Mouse (Mus musculus) hindbrain, embryonic 12.5 days (tissue): ENCODE measurements at regions not wholly inside any gene's neighbourhood (a gene's known extent, or its start where the extent isn't known, plus 50 kb on each side); places are given as distances from the start of the nearest gene placed in this dataset.

Experiments
- ATAC-seq: fragments of 200-750 bp; cut with Nextera tagmentation; 2 replicates; pipeline ENCODE4 v1.8.0; 2017; ENCODE audit warnings: moderate TSS enrichment; ENCODE audit not compliant: low FRiP score
- H3K27ac ChIP-seq: fragments of 300-500 bp; sonication (generic); 2 replicates; pipeline ENCODE4 v1.5.1; 2016; ENCODE audit warnings: mild to moderate bottlenecking
- H3K27me3 ChIP-seq: fragments of 300-500 bp; sonication (generic); 2 replicates; pipeline ENCODE4 v1.6.1; 2016; ENCODE audit warnings: mild to moderate bottlenecking
- H3K36me3 ChIP-seq: fragments of 300-500 bp; sonication (generic); 2 replicates; pipeline ENCODE4 v1.6.1; 2016; ENCODE audit warnings: mild to moderate bottlenecking
- H3K4me1 ChIP-seq: fragments of 300-500 bp; sonication (generic); 2 replicates; pipeline ENCODE4 v1.6.1; 2016
- H3K4me2 ChIP-seq: fragments of 300-500 bp; sonication (generic); replicated peaks from 2 replicates; pipeline ENCODE4 v1.6.1; 2016; ENCODE audit warnings: mild to moderate bottlenecking
- H3K4me3 ChIP-seq: fragments of 300-500 bp; sonication (generic); 2 replicates; pipeline ENCODE4 v1.5.1; 2016; ENCODE audit warnings: mild to moderate bottlenecking
- H3K9ac ChIP-seq: fragments of 300-500 bp; sonication (generic); 2 replicates; pipeline ENCODE4 v1.6.1; 2016; ENCODE audit warnings: mild to moderate bottlenecking, moderate library complexity
- H3K9me3 ChIP-seq: fragments of 300-500 bp; sonication (generic); replicated peaks from 2 replicates; pipeline ENCODE4 v1.6.1; 2016; ENCODE audit warnings: mild to moderate bottlenecking
- WGBS: fragments of 180-500 bp; shearing (Covaris S2); methylation state at CpG from one replicate; pipeline ENCODE4 v1.1.7; 2016; 5-methylcytosine and 5-hydroxymethylcytosine counted together

DNA sequence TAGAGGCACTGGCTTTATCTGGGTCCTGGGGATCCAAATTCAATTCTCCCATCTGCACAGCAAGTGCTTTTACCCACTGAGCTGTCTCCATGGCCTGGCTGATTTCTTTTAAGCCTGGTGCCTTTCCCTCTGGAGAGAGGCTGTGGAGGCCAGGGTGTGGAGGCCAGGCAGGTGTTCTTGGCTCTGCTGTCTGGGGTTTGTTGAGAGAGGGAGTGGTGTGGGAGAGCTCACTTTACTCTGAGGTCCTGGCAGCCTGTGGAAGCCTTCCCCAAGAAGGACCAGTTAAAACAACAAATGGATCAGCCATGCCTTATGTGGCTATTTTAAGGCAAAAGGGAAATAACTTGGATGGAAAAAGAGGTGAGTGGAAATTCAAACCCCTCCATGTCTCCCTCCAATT is 86.5 kb downstream of the Rpl14 start:
- H3K36me3 ChIP-seq, result no peaks in the 10 kb centered on the region
- ATAC-seq, result no peak
- H3K4me3 ChIP-seq, result no peak overlapping the region
- no peak overlapping the region for H3K9ac ChIP-seq
- no peaks in the 10 kb centered on the region for H3K9me3 ChIP-seq
- H3K4me2 ChIP-seq, result no peak overlapping the region
- no peaks in the 10 kb centered on the region for H3K27me3 ChIP-seq
- H3K27ac ChIP-seq, result peak overlapping the region; percentile 44; the same call in 1 of the 2 replicates
- peaks cover 21% of the 10 kb centered on the region for H3K4me1 ChIP-seq

DNA sequence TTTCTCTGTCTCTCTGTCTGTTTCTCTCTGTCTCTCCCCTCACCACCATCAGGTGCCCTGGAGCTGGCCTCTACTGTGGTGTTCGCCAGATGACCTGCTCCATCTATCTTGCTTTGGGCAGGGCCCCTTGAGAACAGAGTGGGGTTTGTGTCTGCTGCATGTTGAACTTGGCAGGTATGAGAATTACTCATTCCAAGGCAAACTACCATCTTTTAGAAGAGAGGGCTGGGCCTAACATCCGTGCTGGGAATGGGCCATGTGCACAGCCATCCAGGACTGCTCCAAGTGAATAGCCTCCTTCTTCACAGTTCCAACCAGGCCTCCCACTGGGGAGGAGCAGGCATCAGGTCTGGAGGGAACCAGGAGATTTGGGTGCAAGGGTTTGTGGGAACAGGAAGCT is 87.3 kb downstream of the Rpl14 start:
- 0 out of 2 replicates have a peak overlapping the region, but pooled peaks have one; percentile 12 for H3K27ac ChIP-seq

DNA sequence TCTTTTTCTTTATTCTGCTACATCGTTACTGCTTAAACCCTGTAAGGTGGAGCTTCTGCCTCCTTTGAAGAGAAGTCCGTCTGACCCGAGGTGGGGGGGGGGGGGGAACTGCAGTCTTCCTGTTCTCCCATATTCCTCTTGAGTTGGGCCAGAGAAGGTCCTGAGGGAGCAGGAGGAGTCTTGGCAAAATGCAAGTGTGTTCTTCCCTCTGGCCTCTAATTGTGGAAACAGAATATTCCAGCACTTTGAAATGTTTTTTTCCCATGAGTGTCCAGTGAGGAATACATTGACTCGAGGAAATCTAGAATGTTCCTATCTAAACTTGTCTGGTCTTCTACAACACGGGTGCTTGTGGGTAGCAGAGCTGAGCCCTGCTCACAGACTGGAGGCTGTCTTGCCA is 90.0 kb downstream of the Rpl14 start:
- no peaks in the 10 kb centered on the region for H3K9me3 ChIP-seq
- 80% methylated on average over 5 of the region's 5 CpGs for WGBS
- no peak for ATAC-seq
- H3K4me3 ChIP-seq, result no peak overlapping the region
- no peak overlapping the region for H3K9ac ChIP-seq
- H3K27me3 ChIP-seq, result no peaks in the 10 kb centered on the region
- peaks cover 5% of the 10 kb centered on the region; the same call in 1 of the 2 replicates for H3K4me1 ChIP-seq
- no peak overlapping the region for H3K27ac ChIP-seq
- no peaks in the 10 kb centered on the region for H3K36me3 ChIP-seq
- H3K4me2 ChIP-seq, result no peak overlapping the region

More for the DNA sequence above, 87.3 kb downstream of the Rpl14 start:
- Histone ChIP-seq H3K9me3 (no peaks in the 10 kb centered on the region), H3K4me1 (peaks cover 13% of the 10 kb centered on the region), H3K9ac (no peak overlapping the region), H3K4me3 (no peak overlapping the region), H3K36me3 (no peaks in the 10 kb centered on the region), H3K27me3 (no peaks in the 10 kb centered on the region), H3K4me2 (no peak overlapping the region)
- no peak for ATAC-seq
- WGBS, result 81% methylated on average over 2 of the region's 2 CpGs

DNA sequence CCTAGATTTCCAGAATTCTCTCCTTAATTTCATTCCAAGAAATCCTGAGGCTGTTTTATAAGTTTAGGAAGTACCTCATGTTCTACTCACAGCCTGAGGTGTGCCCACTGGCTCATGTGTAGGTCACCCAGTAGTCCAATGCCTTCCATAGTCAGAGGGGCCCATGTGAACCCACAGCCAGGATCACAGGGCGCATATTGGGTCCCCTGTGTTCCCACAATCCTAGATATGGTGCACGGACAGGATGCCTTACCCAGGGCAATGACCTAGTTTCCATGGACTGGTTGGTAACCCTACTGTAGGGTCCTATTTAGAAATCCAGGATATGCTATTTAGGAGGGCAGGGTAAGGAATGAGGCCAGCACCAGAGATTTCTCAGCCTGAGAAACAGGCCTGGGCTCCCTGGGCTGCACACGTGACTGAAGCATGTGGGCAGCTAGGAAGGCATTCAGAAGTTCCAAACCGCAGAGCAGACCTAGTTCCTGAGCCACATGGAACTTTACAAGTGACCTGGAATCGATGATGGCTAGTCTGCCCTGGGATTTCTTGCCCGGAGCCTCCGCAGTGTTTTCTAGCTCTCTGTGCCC is 90.5 kb downstream of the Rpl14 start:
- ATAC-seq, result no peak
- H3K27ac ChIP-seq, result no peak overlapping the region
- H3K9me3 ChIP-seq, result no peaks in the 10 kb centered on the region
- no peaks in the 10 kb centered on the region for H3K36me3 ChIP-seq
- H3K9ac ChIP-seq, result no peak overlapping the region
- H3K4me1 ChIP-seq, result peaks cover 5% of the 10 kb centered on the region; the same call in 1 of the 2 replicates
- H3K4me3 ChIP-seq, result no peak overlapping the region
- no peaks in the 10 kb centered on the region for H3K27me3 ChIP-seq
- no peak overlapping the region for H3K4me2 ChIP-seq
- WGBS, result 87% methylated on average over 7 of the region's 7 CpGs

GRCm38 (mm10) chr9:120663181-120663580 is 91.9 kb downstream of the Rpl14 start:
- WGBS, result 66% methylated on average over 6 of the region's 6 CpGs
- Histone ChIP-seq H3K4me3 (no peak overlapping the region), H3K9ac (no peak overlapping the region), H3K27ac (no peak overlapping the region), H3K9me3 (no peaks in the 10 kb centered on the region), H3K27me3 (no peaks in the 10 kb centered on the region), H3K4me2 (no peak overlapping the region), H3K4me1 (no peaks in the 10 kb centered on the region), H3K36me3 (no peaks in the 10 kb centered on the region)
- no peak for ATAC-seq

- no peak for ATAC-seq
- WGBS, result 96% methylated on average over 10 of the region's 10 CpGs
- no peaks in the 10 kb centered on the region for H3K9me3 ChIP-seq
Measured at GRCm38 (mm10) chr9:120664086-120664485, 92.8 kb downstream of the Rpl14 start.

DNA sequence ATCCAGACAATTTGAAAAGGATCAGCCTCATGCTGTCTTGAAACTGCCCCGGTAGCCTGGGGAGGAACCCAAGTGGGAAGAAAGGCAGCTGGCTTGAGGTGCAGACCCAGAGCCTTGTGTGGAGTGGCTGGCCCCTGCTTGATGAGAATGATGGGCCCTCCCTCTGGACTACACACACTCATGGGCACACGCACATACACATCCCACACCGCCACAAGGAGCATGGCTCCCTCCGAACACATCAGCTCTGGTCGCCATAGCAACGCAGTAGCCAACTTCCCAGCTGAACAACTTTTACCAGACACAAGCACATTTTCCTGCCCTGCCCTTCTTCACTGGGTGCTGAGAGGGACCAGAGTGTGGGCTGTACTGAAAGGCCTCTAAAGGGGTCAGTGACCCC is 101.2 kb downstream of the Rpl14 start:
- Histone ChIP-seq H3K36me3 (no peaks in the 10 kb centered on the region), H3K9me3 (no peaks in the 10 kb centered on the region), H3K27ac (0 out of 2 replicates have a peak overlapping the region, but pooled peaks have one; percentile 12), H3K27me3 (peaks cover 11% of the 10 kb centered on the region), H3K4me3 (no peak overlapping the region), H3K4me2 (no peak overlapping the region), H3K4me1 (peaks cover 35% of the 10 kb centered on the region), H3K9ac (no peak overlapping the region)
- 0 out of 2 replicates have a peak, but pooled peaks have one; percentile 44 for ATAC-seq
- WGBS, result 14% methylated on average over 6 of the region's 6 CpGs

More at GRCm38 (mm10) chr9:120664086-120664485, 92.8 kb downstream of the Rpl14 start:
- H3K4me1 ChIP-seq, result no peaks in the 10 kb centered on the region
- H3K27me3 ChIP-seq, result no peaks in the 10 kb centered on the region
- H3K9ac ChIP-seq, result no peak overlapping the region
- no peak overlapping the region for H3K27ac ChIP-seq
- no peak overlapping the region for H3K4me3 ChIP-seq
- no peak overlapping the region for H3K4me2 ChIP-seq
- H3K36me3 ChIP-seq, result no peaks in the 10 kb centered on the region

GRCm38 (mm10) chr9:120674855-120675254 is 103.6 kb downstream of the Rpl14 start:
- peaks cover 11% of the 10 kb centered on the region for H3K27me3 ChIP-seq
- H3K9ac ChIP-seq, result no peak overlapping the region
- H3K4me3 ChIP-seq, result peak overlapping the region; percentile 17; the same call in 1 of the 2 replicates
- 2% methylated on average over 11 of the region's 11 CpGs for WGBS
- no peaks in the 10 kb centered on the region for H3K36me3 ChIP-seq
- H3K9me3 ChIP-seq, result no peaks in the 10 kb centered on the region
- no peak for ATAC-seq
- H3K4me2 ChIP-seq, result peak overlapping the region; percentile 64
- H3K4me1 ChIP-seq, result peaks cover 40% of the 10 kb centered on the region
- 0 out of 2 replicates have a peak overlapping the region, but pooled peaks have one; percentile 30 for H3K27ac ChIP-seq

GRCm38 (mm10) chr9:120675371-120676150 is 104.3 kb downstream of the Rpl14 start:
- H3K27me3 ChIP-seq, result peaks cover 11% of the 10 kb centered on the region
- no peaks in the 10 kb centered on the region for H3K9me3 ChIP-seq
- H3K27ac ChIP-seq, result peak overlapping the region; percentile 35; the same call in 1 of the 2 replicates
- peaks cover 41% of the 10 kb centered on the region for H3K4me1 ChIP-seq
- WGBS, result 1% methylated on average over 18 of the region's 18 CpGs
- peak overlapping the region; percentile 64 for H3K4me2 ChIP-seq
- peak overlapping the region; percentile 37 for H3K9ac ChIP-seq
- ATAC-seq, result peak; percentile 46; the same call in 1 of the 2 replicates
- H3K36me3 ChIP-seq, result no peaks in the 10 kb centered on the region
- H3K4me3 ChIP-seq, result peak overlapping the region; percentile 17

DNA sequence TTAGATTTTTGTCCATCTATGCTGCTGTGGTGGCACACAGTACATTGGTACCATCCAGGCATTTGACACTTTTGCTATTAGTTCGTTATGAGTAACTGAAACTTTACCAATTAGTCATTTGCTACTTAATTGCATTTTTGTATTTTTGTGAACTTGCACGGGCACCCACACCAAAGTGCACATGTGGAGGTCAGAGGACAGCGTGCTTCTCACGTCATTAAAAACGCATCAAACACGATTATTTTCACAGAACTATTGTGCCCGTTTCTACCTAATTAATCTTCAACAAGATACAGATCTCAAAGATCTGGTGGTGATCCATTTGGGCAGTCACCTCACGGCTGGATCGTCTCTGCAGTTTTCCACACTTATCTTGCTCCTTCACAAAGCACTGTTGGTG is 105.1 kb downstream of the Rpl14 start:
- no peak overlapping the region for H3K4me3 ChIP-seq
- peaks cover 44% of the 10 kb centered on the region for H3K4me1 ChIP-seq
- no peak overlapping the region for H3K9ac ChIP-seq
- ATAC-seq, result no peak
- WGBS, result 22% methylated on average over 9 of the region's 9 CpGs
- H3K9me3 ChIP-seq, result no peaks in the 10 kb centered on the region
- no peak overlapping the region for H3K27ac ChIP-seq
- H3K4me2 ChIP-seq, result peak overlapping the region; percentile 64
- no peaks in the 10 kb centered on the region for H3K36me3 ChIP-seq
- H3K27me3 ChIP-seq, result peaks cover 7% of the 10 kb centered on the region

GRCm38 (mm10) chr9:120676771-120677170 is 105.5 kb downstream of the Rpl14 start:
- H3K9me3 ChIP-seq, result no peaks in the 10 kb centered on the region
- WGBS, result 18% methylated on average over 8 of the region's 8 CpGs
- peaks cover 7% of the 10 kb centered on the region for H3K27me3 ChIP-seq
- no peak overlapping the region for H3K27ac ChIP-seq
- H3K36me3 ChIP-seq, result no peaks in the 10 kb centered on the region
- no peak overlapping the region; the same call in 1 of the 2 replicates for H3K4me2 ChIP-seq
- H3K9ac ChIP-seq, result no peak overlapping the region
- ATAC-seq, result no peak
- no peak overlapping the region for H3K4me3 ChIP-seq
- H3K4me1 ChIP-seq, result peaks cover 45% of the 10 kb centered on the region

GRCm38 (mm10) chr9:120677216-120677615 is 106.0 kb downstream of the Rpl14 start:
- WGBS, result 70% methylated on average over 5 of the region's 5 CpGs
- peaks cover 43% of the 10 kb centered on the region for H3K4me1 ChIP-seq
- peaks cover 7% of the 10 kb centered on the region for H3K27me3 ChIP-seq
- H3K9me3 ChIP-seq, result no peaks in the 10 kb centered on the region
- H3K9ac ChIP-seq, result no peak overlapping the region
- ATAC-seq, result no peak
- H3K27ac ChIP-seq, result no peak overlapping the region
- no peaks in the 10 kb centered on the region for H3K36me3 ChIP-seq
- H3K4me2 ChIP-seq, result no peak overlapping the region
- no peak overlapping the region for H3K4me3 ChIP-seq
